Mouse (Mus musculus): ENCODE data around the gene Pip4k2a.

DNA sequence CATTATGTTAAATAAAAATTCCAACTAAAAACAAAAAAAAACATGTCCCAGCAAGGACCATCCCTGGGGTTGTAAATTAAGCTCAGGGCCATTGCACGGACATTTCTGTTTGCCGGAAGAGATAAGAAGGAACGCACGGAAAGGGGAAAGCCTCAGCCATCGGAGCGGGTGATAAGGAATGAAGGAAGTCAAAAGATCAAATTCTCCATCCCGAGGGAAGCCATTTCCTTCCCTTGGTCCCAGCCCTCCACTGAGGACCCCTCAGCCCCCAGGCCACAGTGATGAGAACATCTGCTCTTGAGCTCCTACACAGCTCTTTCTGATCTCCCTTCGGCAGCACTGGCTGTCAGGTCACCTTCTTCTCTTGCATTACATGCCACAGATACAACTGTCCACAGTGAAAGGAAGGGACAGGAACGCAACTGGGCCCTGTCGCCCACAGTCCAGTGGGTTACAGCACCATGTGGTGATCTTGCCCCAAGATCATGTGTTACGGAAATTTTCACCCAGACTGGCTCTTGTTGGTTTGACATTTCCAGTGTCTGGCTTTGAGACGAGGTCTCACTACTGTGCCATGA lies 57.1 kb downstream of the Pip4k2a start:
- TF ChIP-seq CTCF (conservative IDR thresholded peaks at IDR 0.05; ENCODE audit: insufficient read depth, insufficient read length, low read depth, low read length) = no peak
- TF ChIP-seq POLR2A (IDR thresholded peaks at IDR 0.05; ENCODE audit: low read depth, low read length) = no peak
